In genomic region chr2:84623428-84624119, GRCm38 (mm10) we compare ENCODE assay signal across 18 mouse cellular contexts. TPM values are rescaled to one million over a fixed set of nuclear protein-coding genes. Genes with fewer than 3 reads are reported as not detected.
DNase-seq lines count a peak whose midpoint lies in the region; ATAC-seq lines count a peak whose summit lies in the region.
"Had no signal": no experiment of that assay in that cellular context is flagged by ENCODE, and none has a peak within 500 bp of the region (broad histone marks: within the 10 kb centered on the region; RNA-seq: fewer than 3 reads in every experiment).

No protein-coding gene starts in this region.

- peaks cover 56% of the 10 kb centered on the region for H3K36me3 ChIP-seq in heart, embryonic 13.5 days
- peaks cover 7% of the 10 kb centered on the region for H3K36me3 ChIP-seq in liver, embryonic 16.5 days (ENCODE audit: control insufficient read depth, insufficient read depth)
- H3K36me3 ChIP-seq in liver, embryonic 12.5 days: peaks cover 40% of the 10 kb centered on the region
- peaks cover 4% of the 10 kb centered on the region for H3K36me3 ChIP-seq in midbrain, embryonic 11.5 days (ENCODE audit: control insufficient read depth, insufficient read depth, low read length)

- H3K9ac ChIP-seq in heart, embryonic 13.5 days: no peak overlapping the region
- H3K9ac ChIP-seq in liver, embryonic 16.5 days (ENCODE audit: low read depth, low read length): no peak overlapping the region
- no peak overlapping the region for H3K9ac ChIP-seq in liver, embryonic 12.5 days
- no peak overlapping the region for H3K9ac ChIP-seq in midbrain, embryonic 11.5 days (ENCODE audit: low read length)
- H3K9ac ChIP-seq: liver, embryonic 14.5 days; neural tube, embryonic 13.5 days had no signal

- no peak for DNase-seq in heart, postnatal 4 days
- peak; percentile 39 for DNase-seq in MEL-GATA-1-ER (ENCODE audit: extremely low read depth, low read depth)
- no peak for DNase-seq in cerebellum, adult 9-11 months
- DNase-seq in midbrain, embryonic 11.5 days (ENCODE audit: low spot score, missing footprints): no peak
- DNase-seq: cerebellum, adult 9-10 months; thymus, postnatal 14 days had no signal

- WGBS in heart, embryonic 13.5 days: 75% methylated on average over 3 of the region's 3 CpGs
- WGBS in liver, embryonic 16.5 days (ENCODE audit: insufficient replicate concordance): 36% methylated on average over 3 of the region's 3 CpGs
- WGBS in liver, embryonic 12.5 days (ENCODE audit: insufficient replicate concordance): 50% methylated on average over 3 of the region's 3 CpGs
- 93% methylated on average over 3 of the region's 3 CpGs for WGBS in midbrain, embryonic 11.5 days

- ATAC-seq in heart, embryonic 13.5 days (ENCODE audit: extremely low read depth, insufficient number of reproducible peaks, low FRiP score, low TSS enrichment): no peak
- ATAC-seq in liver, embryonic 16.5 days (ENCODE audit: low read depth): no peak
- no peak for ATAC-seq in liver, embryonic 12.5 days
- ATAC-seq in megakaryocyte progenitor cell, adult 5-6 weeks (replicated peaks; ENCODE audit: poor library complexity): peak; percentile 29
- ATAC-seq in midbrain, embryonic 11.5 days (ENCODE audit: low FRiP score): no peak
- ATAC-seq: midbrain, embryonic 16.5 days had no signal

- peaks cover 68% of the 10 kb centered on the region for H3K4me1 ChIP-seq in heart, embryonic 13.5 days
- peaks cover 27% of the 10 kb centered on the region for H3K4me1 ChIP-seq in liver, embryonic 16.5 days (ENCODE audit: control insufficient read depth, low read depth, low read length)
- peaks cover 42% of the 10 kb centered on the region for H3K4me1 ChIP-seq in liver, embryonic 12.5 days
- H3K4me1 ChIP-seq in midbrain, embryonic 11.5 days (ENCODE audit: control insufficient read depth, insufficient read depth, low read length): no peaks in the 10 kb centered on the region

- H3K27me3 ChIP-seq in heart, embryonic 13.5 days (replicated peaks): no peaks in the 10 kb centered on the region
- no peaks in the 10 kb centered on the region for H3K27me3 ChIP-seq in liver, embryonic 16.5 days (ENCODE audit: control insufficient read depth, insufficient read depth, low read depth, low read length)
- no peaks in the 10 kb centered on the region for H3K27me3 ChIP-seq in liver, embryonic 12.5 days (replicated peaks)
- no peaks in the 10 kb centered on the region for H3K27me3 ChIP-seq in midbrain, embryonic 11.5 days (ENCODE audit: control insufficient read depth, insufficient read depth, low read length)
- H3K27me3 ChIP-seq: neural tube, embryonic 13.5 days had no signal

- H3K4me2 ChIP-seq in heart, embryonic 13.5 days: no peak overlapping the region
- no peak overlapping the region for H3K4me2 ChIP-seq in liver, embryonic 16.5 days (ENCODE audit: low read depth, low read length)
- H3K4me2 ChIP-seq in liver, embryonic 12.5 days: no peak overlapping the region
- H3K4me2 ChIP-seq in midbrain, embryonic 11.5 days: no peak overlapping the region
- H3K4me2 ChIP-seq: neural tube, embryonic 13.5 days had no signal

- no peaks in the 10 kb centered on the region for H3K9me3 ChIP-seq in heart, embryonic 13.5 days
- H3K9me3 ChIP-seq in liver, embryonic 16.5 days (replicated peaks; ENCODE audit: control insufficient read depth, low read length): no peaks in the 10 kb centered on the region
- H3K9me3 ChIP-seq in liver, embryonic 12.5 days (replicated peaks): no peaks in the 10 kb centered on the region
- no peaks in the 10 kb centered on the region for H3K9me3 ChIP-seq in midbrain, embryonic 11.5 days (ENCODE audit: control insufficient read depth, low read length)
- H3K9me3 ChIP-seq: embryonic facial prominence, embryonic 10.5 days; neural tube, embryonic 13.5 days had no signal

- H3K4me3 ChIP-seq in heart, embryonic 13.5 days: no peak overlapping the region
- H3K4me3 ChIP-seq in liver, embryonic 16.5 days (ENCODE audit: low read depth, low read length): no peak overlapping the region
- no peak overlapping the region for H3K4me3 ChIP-seq in liver, embryonic 12.5 days
- H3K4me3 ChIP-seq in midbrain, embryonic 11.5 days (ENCODE audit: low read depth, low read length): no peak overlapping the region
- H3K4me3 ChIP-seq: embryonic facial prominence, embryonic 10.5 days; neural tube, embryonic 13.5 days had no signal

- H3K27ac ChIP-seq in heart, embryonic 13.5 days (replicated peaks): peak overlapping the region; percentile 13; the same call in 1 of the 2 replicates
- H3K27ac ChIP-seq in liver, embryonic 16.5 days (ENCODE audit: low read length): peak overlapping the region; percentile 21
- no peak overlapping the region for H3K27ac ChIP-seq in liver, embryonic 12.5 days
- no peak overlapping the region for H3K27ac ChIP-seq in midbrain, embryonic 11.5 days (ENCODE audit: low read depth, low read length)
- H3K27ac ChIP-seq: embryonic facial prominence, embryonic 10.5 days; liver, embryonic 14.5 days; neural tube, embryonic 13.5 days had no signal

RNA-seq across cellular contexts. Expression of gene Ctnnd1, which starts 27.0 kb away (rescaled TPM):
- 60.6 and 63.6 TPM in 2 replicates for polyA plus RNA-seq in heart, embryonic 13.5 days (2015; fragmentation: Nextera tagmentation; extraction: Ambion mirVana)
- total RNA-seq in heart, postnatal 4 days (2021): 100 to 1,000 TPM; 161 to 162 TPM
- 14.9 and 16.0 TPM in 2 replicates for polyA plus RNA-seq in liver, embryonic 16.5 days (2015; fragmentation: Nextera tagmentation; extraction: Ambion mirVana)
- polyA plus RNA-seq in liver, embryonic 12.5 days (2016; fragmentation: Nextera tagmentation; extraction: Ambion mirVana): 18.6 and 20.5 TPM in 2 replicates
- total RNA-seq in megakaryocyte progenitor cell, adult 5-6 weeks (2015): 21.2 and 26.8 TPM in 2 replicates
- 18.4 and 27.5 TPM in 2 replicates for total RNA-seq in megakaryocyte progenitor cell, adult 5-6 weeks (2017)
- 36.8 and 38.3 TPM in 2 replicates for polyA plus RNA-seq in midbrain, embryonic 11.5 days (2014; fragmentation: Nextera tagmentation; extraction: Ambion mirVana)

RNA-seq across cellular contexts. Expression of gene Btbd18, which starts 35.3 kb away (rescaled TPM):
- polyA plus RNA-seq in heart, embryonic 13.5 days (2015; fragmentation: Nextera tagmentation; extraction: Ambion mirVana): 0.10 and 0.12 TPM in 2 replicates
- total RNA-seq in heart, postnatal 4 days (2021): under 1 TPM in 1 of 2 experiments, not detected in 1; 0.11 TPM
- polyA plus RNA-seq in liver, embryonic 16.5 days (2015; fragmentation: Nextera tagmentation; extraction: Ambion mirVana): 0.04 TPM in 2 replicates
- 0.04 and 0.10 TPM in 2 replicates for polyA plus RNA-seq in liver, embryonic 12.5 days (2016; fragmentation: Nextera tagmentation; extraction: Ambion mirVana)
- total RNA-seq in megakaryocyte progenitor cell, adult 5-6 weeks (2015): not detected in 2 replicates
- not detected in 2 replicates for total RNA-seq in megakaryocyte progenitor cell, adult 5-6 weeks (2017)
- 0.19 and 0.41 TPM in 2 replicates for polyA plus RNA-seq in midbrain, embryonic 11.5 days (2014; fragmentation: Nextera tagmentation; extraction: Ambion mirVana)
- total RNA-seq: heart, adult 8-10 months; layer of hippocampus, adult 18-20 months; left cerebral cortex, postnatal 14 days had no signal
- polyA plus RNA-seq: frontal cortex, adult 2 months; liver, embryonic 14.5 days had no signal

RNA-seq across cellular contexts. Expression of gene Selenoh, which starts 47.0 kb away (rescaled TPM):
- 272 and 285 TPM in 2 replicates for polyA plus RNA-seq in heart, embryonic 13.5 days (2015; fragmentation: Nextera tagmentation; extraction: Ambion mirVana)
- total RNA-seq in heart, postnatal 4 days (2021): 100 to 1,000 TPM; 109 to 112 TPM
- 66.4 and 73.3 TPM in 2 replicates for polyA plus RNA-seq in liver, embryonic 16.5 days (2015; fragmentation: Nextera tagmentation; extraction: Ambion mirVana)
- polyA plus RNA-seq in liver, embryonic 12.5 days (2016; fragmentation: Nextera tagmentation; extraction: Ambion mirVana): 163 and 165 TPM in 2 replicates
- total RNA-seq in megakaryocyte progenitor cell, adult 5-6 weeks (2015): 251 and 263 TPM in 2 replicates
- total RNA-seq in megakaryocyte progenitor cell, adult 5-6 weeks (2017): 122 and 127 TPM in 2 replicates
- 450 and 473 TPM in 2 replicates for polyA plus RNA-seq in midbrain, embryonic 11.5 days (2014; fragmentation: Nextera tagmentation; extraction: Ambion mirVana)

RNA-seq across cellular contexts. Expression of gene Gm28635, which starts 54.3 kb away (rescaled TPM):
- not detected in 2 replicates for polyA plus RNA-seq in heart, embryonic 13.5 days (2015; fragmentation: Nextera tagmentation; extraction: Ambion mirVana)
- 10 to 100 TPM; 15.3 to 22.6 TPM for total RNA-seq in heart, postnatal 4 days (2021)
- not detected in 2 replicates for polyA plus RNA-seq in liver, embryonic 16.5 days (2015; fragmentation: Nextera tagmentation; extraction: Ambion mirVana)
- not detected in 2 replicates for polyA plus RNA-seq in liver, embryonic 12.5 days (2016; fragmentation: Nextera tagmentation; extraction: Ambion mirVana)
- total RNA-seq in megakaryocyte progenitor cell, adult 5-6 weeks (2015): not detected in 2 replicates
- total RNA-seq in megakaryocyte progenitor cell, adult 5-6 weeks (2017): 0.44 TPM in 1 of 2 replicates, not detected in the other
- polyA plus RNA-seq in midbrain, embryonic 11.5 days (2014; fragmentation: Nextera tagmentation; extraction: Ambion mirVana): not detected in 2 replicates
- polyA plus RNA-seq: embryonic facial prominence, embryonic 10.5 days; frontal cortex, adult 2 months; midbrain, embryonic 16.5 days; neural tube, embryonic 13.5 days had no signal

RNA-seq across cellular contexts. Expression of gene Med19, which starts 54.6 kb away (rescaled TPM):
- polyA plus RNA-seq in heart, embryonic 13.5 days (2015; fragmentation: Nextera tagmentation; extraction: Ambion mirVana): 26.1 and 26.6 TPM in 2 replicates
- total RNA-seq in heart, postnatal 4 days (2021): 10 to 100 TPM; 18.9 to 20.2 TPM
- 17.1 TPM in 2 replicates for polyA plus RNA-seq in liver, embryonic 16.5 days (2015; fragmentation: Nextera tagmentation; extraction: Ambion mirVana)
- 27.2 and 28.1 TPM in 2 replicates for polyA plus RNA-seq in liver, embryonic 12.5 days (2016; fragmentation: Nextera tagmentation; extraction: Ambion mirVana)
- total RNA-seq in megakaryocyte progenitor cell, adult 5-6 weeks (2015): 30.8 and 40.2 TPM in 2 replicates
- total RNA-seq in megakaryocyte progenitor cell, adult 5-6 weeks (2017): 21.4 and 26.4 TPM in 2 replicates
- polyA plus RNA-seq in midbrain, embryonic 11.5 days (2014; fragmentation: Nextera tagmentation; extraction: Ambion mirVana): 70.7 and 73.2 TPM in 2 replicates

Comparison
In these comparisons a context has a peak if more than half of its experiments do, and no peak if none do; other contexts are left out.
1. H3K27ac ChIP-seq: peak in heart, embryonic 13.5 days (single experiment) and liver, embryonic 16.5 days (single experiment); none in liver, embryonic 12.5 days (single experiment) and midbrain, embryonic 11.5 days (single experiment).